Mouse (Mus musculus) testis, adult 2 months (tissue): ENCODE results near the gene Alg5. TPM values are rescaled to one million over a fixed set of nuclear protein-coding genes. Genes with fewer than 3 reads are reported as not detected.

ENCODE experiments used
- H3K27ac ChIP-seq: fragments of 200-500 bp; 2 replicates; pipeline ENCODE4 v1.5.1; 2012; ENCODE audit warnings: low read depth, low read length; ENCODE audit not compliant: control insufficient read depth, insufficient read depth
- H3K27me3 ChIP-seq: fragments of 200-500 bp; 2 replicates; pipeline ENCODE4 v1.6.1; 2012; ENCODE audit warnings: mild to moderate bottlenecking, low read length, moderate library complexity; ENCODE audit not compliant: control insufficient read depth, insufficient read depth
- H3K36me3 ChIP-seq: fragments of 200-500 bp; 2 replicates; pipeline ENCODE4 v1.6.1; 2012; ENCODE audit warnings: mild to moderate bottlenecking, low read length; ENCODE audit not compliant: control insufficient read depth, insufficient read depth
- H3K4me1 ChIP-seq: fragments of 200-500 bp; 2 replicates; pipeline ENCODE4 v1.6.1; 2012; ENCODE audit warnings: low read length; ENCODE audit not compliant: control insufficient read depth, insufficient read depth
- H3K4me3 ChIP-seq: fragments of 200-500 bp; 2 replicates; pipeline ENCODE4 v1.5.1; 2012; ENCODE audit warnings: low read depth, mild to moderate bottlenecking, low read length, moderate library complexity, mixed read lengths; ENCODE audit not compliant: control insufficient read depth
- CTCF ChIP-seq: fragments of 200-500 bp; IDR thresholded peaks from 2 replicates; pipeline ENCODE4 v1.5.1; 2012; ENCODE audit warnings: low read depth, mild to moderate bottlenecking, inconsistent platforms, low read length, moderate library complexity; ENCODE audit not compliant: control insufficient read depth, insufficient read depth, insufficient replicate concordance
- POLR2A ChIP-seq: fragments of 200-500 bp; IDR thresholded peaks from 2 replicates; pipeline ENCODE4 v1.6.1; 2012; ENCODE audit warnings: low read depth, mild to moderate bottlenecking, inconsistent platforms, low read length, moderate library complexity; ENCODE audit not compliant: control insufficient read depth
- polyA plus RNA-seq: library from polyadenylated mRNA; depleted of rRNA; stranded (reverse); fragments of >200 nt; gene quantifications from 2 replicates; pipeline ENCODE4 v1.2.3, GENCODE M21; 2012

The Alg5 gene
- polyA plus RNA-seq, 1 experiment, result 5.7 TPM

- Histone ChIP-seq H3K27ac (no peak overlapping the region), H3K4me1 (no peaks in the 10 kb centered on the region), H3K27me3 (no peaks in the 10 kb centered on the region), H3K36me3 (peaks cover 4% of the 10 kb centered on the region; the same call in 1 of the 2 replicates), H3K4me3 (no peak overlapping the region)
- TF ChIP-seq CTCF (peak; percentile 33; the same call in 1 of the 2 replicates), POLR2A (no peak)
Measured at GRCm38 (mm10) chr3:54745799-54746198, 10.5 kb downstream of the Alg5 start.

GRCm38 (mm10) chr3:54753411-54753810 is 18.1 kb downstream of the Alg5 start:
- Histone ChIP-seq H3K27me3 (no peaks in the 10 kb centered on the region), H3K4me1 (peaks cover 7% of the 10 kb centered on the region), H3K27ac (no peak overlapping the region), H3K36me3 (0 out of 2 replicates have a peak, but pooled peaks cover 2% of the 10 kb centered on the region), H3K4me3 (no peak overlapping the region)
- TF ChIP-seq CTCF, result no peak
- no peak for TF ChIP-seq POLR2A

GRCm38 (mm10) chr3:54755145-54756041 is 20.1 kb downstream of the Alg5 start, which contains the start of gene Smad9:
Smad9 (plus strand) TSS chr3:54755582.
- TF ChIP-seq CTCF (no peak), POLR2A (no peak)
- Histone ChIP-seq H3K36me3 (no peaks in the 10 kb centered on the region), H3K27me3 (no peaks in the 10 kb centered on the region), H3K27ac (no peak within 1 kb of the TSS), H3K4me3 (peak within 1 kb of the TSS; percentile 72), H3K4me1 (peaks cover 7% of the 10 kb centered on the region)

DNA sequence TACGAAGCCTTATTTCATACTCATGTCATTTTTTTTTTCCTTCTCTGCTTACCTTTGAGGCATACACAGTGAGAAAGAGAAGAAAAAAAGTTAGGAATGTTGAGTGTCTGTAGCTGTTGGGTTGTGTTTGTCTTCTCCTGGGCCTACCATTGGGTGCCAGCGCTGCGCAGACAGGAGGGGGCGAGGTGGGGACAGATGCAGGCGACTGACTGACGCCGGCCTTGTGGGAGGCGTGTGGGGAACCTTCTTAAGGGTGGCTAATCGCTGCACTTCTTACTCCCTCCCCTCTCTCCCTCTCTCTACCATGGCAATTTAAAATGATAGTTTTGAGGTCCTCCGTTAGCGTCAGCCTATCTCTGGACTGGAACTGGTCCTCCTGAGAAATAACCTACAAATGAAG is 20.7 kb downstream of the Alg5 start:
- Histone ChIP-seq H3K4me3 (0 out of 2 replicates have a peak overlapping the region, but pooled peaks have one; percentile 5), H3K27ac (no peak overlapping the region)

GRCm38 (mm10) chr3:54757446-54757845 is 22.1 kb downstream of the Alg5 start:
- Histone ChIP-seq H3K27me3 (no peaks in the 10 kb centered on the region), H3K36me3 (no peaks in the 10 kb centered on the region), H3K4me1 (peaks cover 7% of the 10 kb centered on the region), H3K4me3 (no peak overlapping the region), H3K27ac (no peak overlapping the region)
- TF ChIP-seq CTCF, result no peak

More for the DNA sequence above, 20.7 kb downstream of the Alg5 start:
- Histone ChIP-seq H3K4me1 (peaks cover 7% of the 10 kb centered on the region), H3K27me3 (no peaks in the 10 kb centered on the region), H3K36me3 (no peaks in the 10 kb centered on the region)
- TF ChIP-seq POLR2A, result no peak
- no peak for TF ChIP-seq CTCF

GRCm38 (mm10) chr3:54759211-54759610 is 23.9 kb downstream of the Alg5 start:
- H3K36me3 ChIP-seq, result no peaks in the 10 kb centered on the region
- H3K4me3 ChIP-seq, result no peak overlapping the region
- H3K27me3 ChIP-seq, result no peaks in the 10 kb centered on the region
- no peak overlapping the region for H3K27ac ChIP-seq
- no peak for TF ChIP-seq POLR2A
- no peak for TF ChIP-seq CTCF
- peaks cover 7% of the 10 kb centered on the region for H3K4me1 ChIP-seq

DNA sequence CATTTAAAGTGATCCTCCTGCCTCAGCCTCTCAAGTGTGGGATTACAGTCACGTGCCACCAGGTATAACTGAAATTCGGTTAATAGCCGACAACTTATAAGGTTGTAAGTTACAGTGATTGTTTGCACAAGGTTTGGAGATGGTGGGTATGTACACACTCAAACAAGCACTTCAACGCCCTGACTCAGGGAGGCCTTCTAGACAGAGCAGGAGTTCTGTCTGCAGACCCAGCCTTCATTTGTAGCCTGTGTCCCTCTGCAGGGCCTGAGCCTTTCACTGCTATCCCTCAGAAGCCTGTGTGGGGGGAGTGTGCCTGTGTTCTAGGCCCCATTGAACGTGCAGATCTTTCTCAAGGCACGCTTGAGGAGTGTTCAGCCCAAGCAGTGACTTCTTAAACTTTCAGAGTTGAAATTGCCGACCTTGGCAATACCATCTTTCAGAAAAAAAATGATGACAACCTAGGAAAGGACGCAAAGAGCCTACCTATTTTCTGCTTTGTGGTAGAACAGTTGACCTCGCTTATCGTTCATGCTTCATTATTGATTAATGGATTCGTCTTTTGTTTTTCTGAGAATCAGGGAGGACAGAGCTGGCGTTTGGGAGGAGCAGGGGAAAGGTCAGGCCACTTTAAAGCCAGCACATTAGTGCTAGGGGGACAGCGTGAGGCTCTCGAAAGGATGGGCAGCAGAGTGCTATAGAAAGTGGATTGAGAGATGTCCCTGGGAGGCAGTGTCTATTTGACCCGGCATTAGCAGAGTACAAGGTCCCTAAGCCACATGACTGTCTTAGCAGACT is 25.2 kb downstream of the Alg5 start:
- H3K4me3 ChIP-seq, result no peak overlapping the region
- H3K4me1 ChIP-seq, result peaks cover 5% of the 10 kb centered on the region
- no peak overlapping the region for H3K27ac ChIP-seq
- no peak for TF ChIP-seq POLR2A
- no peak for TF ChIP-seq CTCF
- H3K36me3 ChIP-seq, result no peaks in the 10 kb centered on the region
- H3K27me3 ChIP-seq, result no peaks in the 10 kb centered on the region
